Mouse (Mus musculus): ENCODE measurements at regions not wholly inside any gene's neighbourhood (a gene's known extent, or its start where the extent isn't known, plus 50 kb on each side); places are given as distances from the start of the nearest gene placed in this dataset.

DNA sequence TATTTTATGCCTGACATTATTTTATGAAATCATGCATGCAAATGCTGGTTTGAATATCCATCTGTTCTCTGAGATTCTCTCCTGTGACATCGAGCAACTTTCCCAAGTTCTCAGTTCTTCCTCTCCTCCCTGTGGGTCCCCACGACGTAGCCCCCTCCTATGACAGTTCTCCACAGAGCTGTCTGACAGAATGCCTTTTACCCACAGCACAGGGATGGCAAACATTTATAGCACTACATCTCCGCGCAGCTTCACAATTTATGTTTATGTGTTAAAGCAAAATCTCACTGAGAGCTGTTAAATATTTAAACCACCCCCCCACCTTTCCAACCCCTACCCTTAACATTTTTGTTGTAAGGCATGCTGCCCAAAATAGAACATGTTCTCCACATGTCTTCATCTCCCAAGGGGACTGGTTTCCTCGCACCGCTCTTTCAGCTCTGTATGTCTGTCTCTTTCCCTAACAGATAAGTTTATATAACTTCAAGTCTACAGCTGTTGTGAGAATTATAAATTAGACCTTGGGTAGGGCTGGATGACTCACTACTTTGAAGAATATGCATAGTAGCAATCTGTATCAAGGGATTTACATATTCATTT is 63.5 kb upstream of the Ndst3 start:
- DNase-seq (ENCODE audit: low spot score in 2 of 2): peak in 1 of 2 experiments; percentile 14

DNA sequence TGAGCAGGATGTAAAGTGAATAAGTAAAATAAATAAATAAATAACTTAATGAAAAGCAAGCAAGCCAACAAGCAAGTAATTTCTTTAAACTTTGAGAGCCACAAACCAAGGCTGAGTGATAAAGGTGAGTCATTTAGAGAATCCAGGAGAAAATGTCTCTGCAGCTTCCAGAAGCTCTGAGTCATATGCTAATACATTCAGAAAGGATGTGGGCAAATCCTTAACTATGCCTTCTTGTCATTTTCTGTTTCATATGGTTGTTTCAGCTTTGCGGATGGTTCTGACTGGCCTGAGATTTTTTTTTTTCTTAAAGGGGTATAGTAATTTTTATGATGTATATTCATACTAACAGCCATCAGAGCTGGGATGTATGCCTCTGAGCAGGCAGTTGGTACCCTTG is 64.3 kb upstream of the Ndst3 start:
- no peak for DNase-seq (ENCODE audit: low spot score in 2 of 2)

DNA sequence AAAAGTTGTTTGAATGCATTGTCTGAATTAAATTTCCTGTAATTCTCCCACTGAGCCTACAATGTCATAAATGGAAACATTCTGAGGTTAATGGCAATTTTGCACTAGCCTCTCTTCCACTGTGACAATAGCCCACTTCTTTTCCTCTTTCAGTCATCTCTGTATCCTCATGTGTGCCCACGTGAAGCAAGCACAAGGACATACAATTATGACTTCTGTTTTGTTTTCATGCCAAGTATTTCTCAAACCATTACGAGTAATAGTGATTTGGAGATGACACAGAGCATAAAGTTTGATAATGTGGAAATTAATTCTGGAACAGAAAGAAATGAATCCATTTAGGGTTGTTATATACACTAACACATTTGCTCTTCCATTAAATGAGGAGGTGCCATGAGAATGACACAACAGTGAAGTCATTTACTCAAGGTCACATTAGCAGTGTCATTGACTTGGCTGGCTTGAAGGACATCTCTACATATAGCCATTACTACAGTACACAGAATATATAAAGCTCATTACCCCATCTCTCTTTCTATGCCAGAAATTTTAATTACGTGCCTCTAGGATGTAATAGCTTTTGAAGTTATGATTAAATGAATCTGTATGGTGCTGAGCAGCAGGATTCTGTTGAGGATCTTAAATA is 75.4 kb upstream of the Ndst3 start:
- no peak for DNase-seq (ENCODE audit: low spot score in 2 of 2)

DNA sequence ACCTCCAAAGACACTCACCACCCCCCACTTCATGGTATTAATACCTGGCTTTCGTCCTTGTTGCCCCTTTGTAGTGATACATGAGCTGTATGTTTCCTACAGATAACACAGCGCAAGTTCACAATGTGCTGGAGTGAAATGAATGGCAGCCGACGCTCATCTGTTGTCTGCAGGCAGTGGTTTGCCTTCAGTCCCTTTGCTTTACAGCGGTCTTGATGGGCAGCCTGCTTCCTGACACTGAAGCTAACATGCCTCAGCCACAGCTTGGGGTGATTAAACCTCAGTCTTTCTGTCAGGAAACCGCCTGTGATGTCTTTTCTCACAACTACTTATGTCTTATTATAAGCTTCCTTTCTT is 75.9 kb upstream of the Ndst3 start:
- DNase-seq (ENCODE audit: low spot score in 2 of 2): no peak

DNA sequence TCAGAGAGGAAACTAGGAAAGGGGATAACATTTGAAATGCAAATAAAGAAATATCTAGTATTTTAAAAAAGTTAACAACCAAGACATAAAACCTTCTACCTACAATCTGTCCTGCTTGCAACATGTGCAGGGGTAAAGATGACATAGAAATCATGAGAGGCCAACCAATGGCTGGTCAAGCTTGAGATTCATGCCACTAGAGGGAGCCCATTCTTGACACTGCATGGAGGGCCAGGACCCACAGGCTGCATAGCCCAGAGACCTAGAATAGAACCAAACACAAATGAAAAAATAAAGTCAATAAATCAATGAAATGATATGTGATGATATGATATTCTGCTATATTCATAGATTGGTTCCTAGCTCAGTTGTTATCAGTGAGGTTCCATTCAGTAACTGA is 89.9 kb upstream of the Ndst3 start:
- DNase-seq (ENCODE audit: low spot score in 2 of 2): no peak

DNA sequence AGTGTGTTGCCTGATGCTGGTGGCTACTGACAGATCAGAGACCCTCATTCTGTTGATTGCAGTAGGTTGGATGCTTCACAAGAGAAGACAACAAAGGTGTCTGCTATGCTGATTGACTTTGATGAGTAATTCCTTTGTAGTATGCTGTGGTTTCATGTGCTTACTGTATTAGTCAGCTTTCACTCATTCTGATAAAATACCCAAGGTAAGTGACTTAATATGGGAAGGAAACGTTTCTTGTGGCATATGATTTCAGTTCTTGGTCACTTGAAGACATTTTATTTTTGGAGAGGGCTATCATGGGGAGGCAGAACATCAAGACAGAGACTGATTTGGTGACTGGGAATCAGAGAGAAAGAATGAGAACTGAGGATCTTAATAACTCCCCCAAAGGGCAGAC is 90.9 kb upstream of the Ndst3 start:
- DNase-seq (ENCODE audit: low spot score in 2 of 2): no peak

DNA sequence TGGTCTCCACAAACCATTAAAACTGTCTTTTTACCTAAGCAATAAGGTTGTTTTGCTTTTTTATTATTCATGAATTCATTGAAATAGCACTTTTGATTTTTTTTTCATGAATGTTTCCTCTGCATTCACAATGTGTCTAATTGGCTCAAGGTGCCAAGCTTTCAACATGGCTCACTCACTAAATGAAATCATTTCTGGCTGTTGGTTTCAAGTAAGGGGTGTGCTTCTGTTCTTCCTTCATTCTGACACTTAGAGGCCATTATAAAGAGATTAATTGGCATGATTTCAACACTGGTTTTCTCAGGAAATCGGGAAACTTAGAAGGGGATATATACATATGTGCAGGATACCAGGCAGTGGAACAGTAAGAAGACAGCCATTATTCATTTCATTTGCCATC is 93.5 kb upstream of the Ndst3 start:
- no peak for DNase-seq (ENCODE audit: low spot score in 2 of 2)

DNA sequence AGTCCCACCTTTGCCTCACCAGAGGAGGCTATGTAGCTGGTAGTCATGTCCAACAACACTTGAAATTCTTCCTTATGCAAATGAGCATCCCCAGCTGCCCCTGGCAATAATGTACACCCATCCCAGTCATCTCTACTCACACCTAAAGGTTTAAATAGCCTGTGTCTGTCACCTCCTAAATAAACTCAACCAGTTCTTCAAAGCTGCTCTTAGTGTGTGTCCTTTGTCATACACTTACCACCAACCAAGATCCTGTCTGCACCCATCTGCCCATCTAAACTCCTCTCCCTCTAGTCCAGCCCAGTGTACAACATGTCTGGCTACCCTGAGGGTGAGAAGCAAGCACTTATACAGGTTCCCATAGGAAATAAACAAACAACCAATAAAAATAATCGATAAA is 103.4 kb upstream of the Ndst3 start:
- no peak for DNase-seq (ENCODE audit: low spot score in 2 of 2)

DNA sequence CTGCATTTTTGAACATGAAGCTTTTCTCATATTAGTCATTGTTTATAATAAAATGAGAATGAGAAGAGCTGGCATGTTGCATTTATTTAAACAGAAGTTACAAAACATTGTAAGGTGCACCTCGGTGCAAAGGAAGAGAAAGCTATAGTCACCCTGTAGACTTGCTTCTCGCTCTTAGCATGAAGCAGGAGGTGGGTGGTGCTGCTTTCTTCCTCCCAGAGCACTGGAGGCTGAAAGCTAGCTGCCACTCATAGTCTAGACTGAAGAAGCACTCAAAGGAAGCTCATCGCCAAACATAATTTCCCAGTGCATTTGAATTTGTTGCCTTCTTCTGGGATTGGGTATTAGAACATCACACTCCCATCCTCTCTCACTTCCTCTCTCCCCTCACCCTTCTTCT is 114.7 kb upstream of the Ndst3 start:
- DNase-seq (ENCODE audit: low spot score in 2 of 2): no peak

DNA sequence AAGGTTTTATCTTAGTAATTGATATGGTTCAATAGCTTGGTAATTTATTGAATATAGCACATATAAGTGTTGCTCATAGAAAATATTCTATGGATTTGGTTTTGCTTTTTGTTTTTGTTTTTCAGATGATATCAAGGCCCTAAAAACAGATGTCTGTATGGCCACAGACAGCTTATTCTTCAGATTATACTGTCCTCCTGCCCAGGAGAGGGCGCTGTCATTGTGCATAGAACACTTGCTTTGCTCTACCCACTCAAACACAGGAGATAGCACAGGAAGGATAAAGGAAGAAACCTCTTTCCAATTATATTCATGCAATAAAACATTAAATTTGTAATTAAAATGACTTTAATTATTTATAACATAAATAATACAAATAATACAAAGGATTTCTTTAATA is 115.4 kb upstream of the Ndst3 start:
- no peak for DNase-seq (ENCODE audit: low spot score in 2 of 2)

DNA sequence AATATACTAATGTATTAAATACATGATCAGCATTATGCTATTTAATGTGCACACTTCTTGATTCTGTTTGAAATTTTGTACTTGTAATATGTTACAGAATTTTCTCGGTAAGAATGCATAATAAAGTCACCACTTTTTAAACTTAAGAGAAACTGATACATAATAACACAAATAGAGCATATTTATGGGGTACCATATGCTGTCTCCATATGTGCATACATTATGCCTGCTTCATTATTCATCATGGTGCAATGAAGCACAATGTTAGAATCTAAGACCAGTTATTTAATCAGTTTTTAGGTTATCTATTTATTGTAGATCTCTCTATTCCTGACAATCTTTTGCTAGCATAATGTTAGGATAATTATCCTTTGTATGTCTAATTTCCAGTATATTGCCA is 115.9 kb upstream of the Ndst3 start:
- no peak for DNase-seq (ENCODE audit: low spot score in 2 of 2)

DNA sequence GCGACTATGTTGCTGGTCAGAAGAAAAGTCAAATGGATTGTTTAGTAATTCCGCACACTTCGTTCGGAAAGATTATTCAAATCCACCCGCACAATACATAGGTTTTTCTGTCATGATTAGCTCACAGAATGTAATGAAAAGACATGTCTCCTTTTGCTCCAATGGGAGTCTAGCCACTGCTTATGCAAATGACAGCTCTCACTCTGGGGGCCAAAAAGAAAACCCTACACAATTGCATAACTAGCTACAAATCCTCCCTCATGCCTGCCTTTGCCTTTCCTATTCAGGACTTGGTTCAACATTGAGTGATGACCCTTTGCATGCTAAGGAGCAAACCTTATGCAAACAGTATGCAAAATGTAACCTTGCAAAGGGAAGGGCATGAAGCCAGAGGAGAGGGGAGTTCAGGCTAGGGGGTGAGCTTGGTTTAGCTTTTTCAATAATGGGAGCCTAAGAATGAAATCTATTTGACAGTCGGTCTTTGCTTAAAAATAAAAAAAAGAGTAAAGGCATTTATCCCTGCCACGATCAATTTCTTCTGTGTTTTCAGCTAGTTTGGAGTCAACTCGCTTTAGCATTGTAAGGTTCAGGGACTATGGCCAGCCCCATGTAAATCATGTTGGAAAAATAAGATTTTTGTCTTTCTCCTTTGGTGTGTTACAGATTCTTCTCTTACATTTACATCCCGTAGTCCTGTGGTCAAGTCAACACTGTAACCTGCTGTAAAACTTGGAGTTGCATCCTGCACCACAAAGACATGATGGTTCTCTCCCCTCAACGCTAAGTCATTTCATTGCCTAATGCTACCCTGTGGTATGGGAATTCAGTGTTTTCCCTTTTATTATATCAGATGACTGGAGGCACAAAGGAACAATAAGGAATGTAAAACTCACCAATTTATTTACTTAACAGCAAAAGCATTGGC is 119.6 kb upstream of the Ndst3 start:
- no peak for DNase-seq (ENCODE audit: low spot score in 2 of 2)

DNA sequence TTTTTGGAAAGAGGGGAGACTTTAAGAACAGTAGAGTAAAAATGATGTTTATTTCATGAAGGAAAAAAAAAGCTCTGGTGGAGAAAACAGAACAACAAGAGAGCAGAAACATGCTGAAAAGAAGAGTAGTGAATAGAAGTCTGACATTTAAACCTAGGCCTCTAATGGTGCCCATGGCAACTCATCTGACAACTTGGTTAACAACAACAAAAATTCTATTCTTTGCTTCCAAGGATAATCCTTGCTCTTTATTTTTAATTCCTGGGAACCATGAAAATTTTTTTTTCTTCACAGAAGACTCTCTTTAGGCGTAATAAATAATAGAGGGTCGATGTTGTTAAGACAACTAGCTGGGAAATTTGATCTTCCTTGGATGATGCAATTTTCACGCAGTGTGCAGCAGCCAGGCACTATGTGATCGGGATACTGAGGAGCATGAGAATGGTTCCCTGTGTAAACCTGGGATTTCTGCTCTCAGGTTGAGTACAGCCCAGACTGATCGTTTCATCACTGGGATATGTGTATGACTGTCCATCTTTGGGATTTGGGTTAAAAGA is 120.4 kb upstream of the Ndst3 start:
- no peak for DNase-seq (ENCODE audit: low spot score in 2 of 2)

DNA sequence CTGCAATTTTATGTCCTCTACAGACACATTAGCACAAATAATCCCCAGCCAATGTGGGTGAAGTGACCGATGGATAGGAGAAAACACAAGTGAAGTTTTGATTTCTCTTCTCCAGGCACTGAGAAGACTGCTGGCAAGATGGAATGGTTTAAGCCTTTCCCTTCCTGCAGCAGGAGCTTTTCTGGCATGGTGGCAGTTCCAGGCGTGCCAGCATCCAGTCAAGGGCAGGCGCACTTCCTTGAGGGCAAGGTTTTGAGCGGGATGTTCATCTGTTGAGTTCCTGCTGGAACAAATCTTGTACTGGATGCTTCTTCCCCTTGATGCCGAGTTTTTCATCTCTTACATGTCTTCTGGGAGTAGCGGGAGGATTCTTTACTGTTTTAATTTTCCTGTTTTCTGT is 138.1 kb upstream of the Ndst3 start:
- no peak for DNase-seq (ENCODE audit: low spot score in 2 of 2)

DNA sequence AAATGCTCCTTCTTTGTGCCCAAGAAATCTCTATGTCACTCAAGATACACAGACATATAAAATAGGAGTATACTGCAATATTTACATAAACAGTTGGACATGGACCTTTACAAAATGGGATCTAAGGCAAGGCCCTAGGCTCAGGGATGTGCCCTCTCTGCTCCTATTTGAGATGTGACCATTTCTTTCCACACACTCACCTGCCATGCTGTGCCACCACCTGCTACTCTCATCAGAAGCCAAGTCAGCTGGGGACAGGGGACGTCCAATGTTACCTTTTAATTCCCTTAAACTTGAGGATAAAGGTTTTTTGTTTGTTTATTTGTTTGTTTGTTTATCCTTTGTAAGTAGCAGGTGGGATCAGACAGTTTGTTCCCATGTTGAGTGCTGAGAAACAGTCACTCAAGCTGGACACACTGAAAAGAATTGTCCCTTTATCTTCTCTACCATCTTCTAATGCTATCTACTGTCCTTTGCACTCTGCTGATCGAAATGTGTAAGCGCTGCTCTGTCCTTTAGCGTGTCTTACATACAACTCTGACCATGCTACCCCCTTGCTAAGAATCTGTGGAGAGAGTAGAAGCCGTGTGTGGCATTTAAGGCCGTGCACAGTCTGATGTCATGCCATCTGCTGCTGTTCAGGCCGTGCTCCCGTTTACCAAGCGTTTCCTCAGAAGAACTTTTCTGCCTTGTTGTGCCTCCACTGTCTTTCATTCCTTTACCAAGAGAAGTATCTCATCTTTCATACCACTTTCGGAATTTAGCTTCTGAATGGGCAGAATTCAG is 147.9 kb upstream of the Ndst3 start:
- no peak for DNase-seq (ENCODE audit: low spot score in 2 of 2)

DNA sequence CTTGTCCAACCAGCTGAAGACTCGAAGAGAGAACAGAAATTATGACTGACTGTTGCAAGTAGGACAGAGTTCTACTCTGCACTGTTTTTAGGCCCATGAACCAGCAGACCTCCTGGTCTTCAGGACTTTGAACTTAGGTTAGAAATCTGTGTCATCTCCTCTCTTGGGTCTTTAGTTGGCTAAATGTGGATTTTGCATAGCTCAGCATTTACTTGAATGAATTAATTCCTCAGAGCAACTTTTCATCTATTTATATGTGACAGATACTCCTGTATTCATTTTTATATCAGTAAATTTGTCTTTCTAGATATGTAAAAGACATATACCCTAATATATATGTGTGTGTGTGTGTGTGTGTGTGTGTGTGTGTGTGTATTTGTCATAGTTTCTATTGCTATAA is 155.9 kb upstream of the Ndst3 start:
- DNase-seq (ENCODE audit: low spot score in 2 of 2): no peak

DNA sequence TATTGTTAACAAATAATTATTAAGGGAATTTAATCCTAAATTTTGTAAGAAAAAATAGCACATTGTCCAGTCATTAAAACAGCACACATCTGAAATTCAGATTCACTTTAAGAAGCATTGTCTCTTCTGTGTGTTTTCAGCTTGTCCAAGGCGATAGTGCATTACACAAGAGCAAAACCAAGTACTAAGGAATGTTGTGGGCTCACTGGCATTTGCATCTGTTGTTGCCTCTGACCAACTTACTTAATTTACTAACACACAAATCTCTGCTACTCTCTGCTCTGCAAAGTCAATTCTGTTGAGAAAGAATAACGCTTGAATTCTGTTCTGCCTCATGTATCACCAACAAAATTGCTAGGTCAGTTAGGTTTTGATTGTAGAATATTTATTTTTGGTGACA is 158.0 kb upstream of the Ndst3 start:
- DNase-seq (ENCODE audit: low spot score in 2 of 2): no peak

DNA sequence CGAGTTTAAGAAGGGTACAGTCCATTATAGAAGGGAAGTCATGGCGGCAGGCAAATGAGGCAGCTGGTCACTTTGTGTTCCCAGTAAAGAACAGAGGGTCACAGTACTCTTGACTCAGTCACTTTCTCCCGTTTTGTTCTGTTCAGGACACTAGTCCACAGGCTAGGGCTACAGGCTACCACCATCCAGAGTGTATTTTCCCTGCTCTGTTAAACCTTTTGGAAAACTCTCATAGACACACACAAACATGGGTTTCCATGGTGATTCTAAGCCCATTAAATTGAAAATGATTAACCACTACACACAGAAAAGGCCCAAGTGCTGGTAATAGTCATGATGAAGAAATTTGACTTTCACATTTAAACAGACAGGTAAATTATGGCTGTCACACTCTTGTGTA is 162.2 kb upstream of the Ndst3 start:
- DNase-seq (ENCODE audit: low spot score in 2 of 2): no peak

DNA sequence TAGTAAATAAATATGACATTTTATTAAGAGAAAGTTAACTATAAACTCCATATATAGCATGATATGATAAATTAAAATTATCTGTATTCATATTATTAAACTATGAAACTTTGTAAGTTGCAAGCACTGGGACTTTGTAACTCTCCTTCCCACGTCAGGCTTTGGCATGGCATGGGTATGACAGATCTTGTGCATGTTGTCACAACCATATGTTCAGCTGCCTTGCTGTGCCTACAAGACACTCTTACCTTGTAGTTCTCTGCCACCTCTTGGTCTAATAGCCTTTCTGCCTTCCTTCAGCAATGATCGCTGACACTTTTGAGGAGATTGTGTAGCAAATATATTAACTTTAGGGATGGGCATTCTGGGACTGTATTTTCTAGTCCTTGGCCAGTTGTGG is 183.1 kb upstream of the Ndst3 start:
- DNase-seq (ENCODE audit: low spot score in 2 of 2): no peak

DNA sequence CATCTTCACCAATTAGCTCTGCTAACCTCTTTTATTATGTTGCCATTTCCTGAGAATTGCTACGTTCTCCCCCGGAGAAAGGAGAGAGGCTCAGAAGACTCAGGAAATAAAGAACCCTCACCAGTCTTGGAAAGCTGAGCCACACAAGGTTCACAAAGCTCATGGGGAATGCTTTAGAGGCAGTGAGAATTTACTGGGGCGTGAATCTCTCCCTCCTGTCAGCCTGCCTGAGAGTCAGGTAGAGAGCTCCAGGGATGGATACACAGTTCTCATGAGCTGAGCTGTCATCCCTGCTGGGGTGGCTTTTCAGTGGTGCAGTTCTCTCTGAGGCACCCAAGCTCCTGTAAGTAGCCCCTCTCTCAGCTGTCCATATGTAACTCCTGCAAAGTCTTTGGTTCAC is 203.0 kb upstream of the Ndst3 start:
- no peak for DNase-seq (ENCODE audit: low spot score in 2 of 2)

DNA sequence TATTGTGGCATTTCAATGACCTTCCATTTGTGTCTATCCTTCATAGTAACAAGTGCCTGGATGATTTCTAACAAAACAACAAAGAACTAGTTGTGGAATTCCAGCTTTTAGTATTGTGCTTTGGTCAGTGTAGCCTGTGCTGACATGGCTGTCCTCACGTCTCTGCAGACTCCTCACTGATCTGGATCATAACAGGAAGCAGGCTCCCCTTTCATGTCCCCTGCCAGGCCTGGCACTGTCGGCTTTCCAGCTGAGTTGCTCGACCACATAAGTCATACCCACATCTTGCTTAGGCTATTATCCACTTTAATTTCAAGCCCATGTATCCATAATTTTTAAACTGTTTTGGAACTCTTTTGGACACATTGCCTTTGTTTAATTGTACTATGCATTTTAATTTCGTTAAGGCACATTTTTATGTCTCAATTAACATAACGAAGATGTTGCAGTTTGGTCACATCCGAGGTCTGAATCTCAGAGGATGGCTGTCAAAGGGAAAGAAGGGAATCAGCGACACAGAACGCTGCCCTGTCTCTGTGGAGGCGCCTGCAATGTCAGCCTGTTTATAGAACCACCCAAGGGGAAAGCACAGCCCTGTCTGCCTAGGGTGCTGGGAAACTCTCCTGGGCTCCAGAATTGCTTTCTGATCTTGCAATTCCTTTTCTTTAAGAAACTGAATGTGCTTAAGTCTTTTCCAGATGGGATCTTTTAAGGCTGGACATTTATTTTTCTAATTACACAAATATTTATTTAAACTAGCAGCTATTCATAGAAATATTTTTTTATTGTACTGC is 215.5 kb upstream of the Ndst3 start:
- no peak for DNase-seq (ENCODE audit: low spot score in 2 of 2)

Data from layer of hippocampus, adult 8-10 months (tissue).